Mouse (Mus musculus) E14TG2a.4 (cell line): ENCODE data around the gene Grin2a.

Experiments used
- CTCF ChIP-seq: conservative IDR thresholded peaks from 2 replicates; pipeline ENCODE4 v1.5.1; 2014; ENCODE audit warnings: low read length
- NANOG ChIP-seq: IDR thresholded peaks from 2 replicates; pipeline ENCODE4 v1.6.1; 2014; ENCODE audit warnings: borderline replicate concordance, low read length, mixed read lengths

DNA sequence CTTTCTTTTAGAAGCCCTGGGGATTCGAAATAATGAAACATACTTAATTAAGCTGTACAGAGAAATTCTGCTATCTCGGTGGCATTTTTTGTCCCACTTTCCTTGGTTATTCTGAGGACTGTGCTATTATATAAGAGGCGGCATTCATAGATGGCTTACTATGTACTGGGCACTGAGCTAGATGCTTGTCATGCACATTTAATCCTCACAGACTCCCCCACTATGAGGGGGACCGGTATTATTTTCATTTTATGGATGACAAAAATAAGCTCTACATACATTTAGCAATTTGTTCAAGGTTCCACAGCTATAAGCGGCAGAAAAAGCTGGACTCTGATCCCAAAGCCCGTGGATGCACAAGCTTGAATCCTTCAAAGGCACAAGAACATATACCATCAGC is 256.7 kb downstream of the Grin2a start:
- TF ChIP-seq CTCF (no peak), NANOG (no peak)
